Mouse (Mus musculus) hematopoietic stem cell, adult 5-6 weeks (primary cell): ENCODE measurements at regions not wholly inside any gene's neighbourhood (a gene's known extent, or its start where the extent isn't known, plus 50 kb on each side); places are given as distances from the start of the nearest gene placed in this dataset.
A peak's percentile ranks its signal among the peaks of the same experiment; 100 is the strongest.

Experiments used
- ATAC-seq, 2 experiments: fragments of 125-278 bp in 1 of 2; replicated peaks in 1 of 2; 2 replicates each; pipeline ENCODE4 v1.8.0; 2016 to 2017; ENCODE audit warnings: inconsistent platforms in 2 of 2, mild to moderate bottlenecking in 2 of 2, moderate number of reproducible peaks in 2 of 2, low read depth in 1 of 2, moderate TSS enrichment in 1 of 2; ENCODE audit not compliant: low FRiP score in 2 of 2, poor library complexity in 2 of 2, severe bottlenecking in 2 of 2, insufficient read depth in 1 of 2, low TSS enrichment in 1 of 2

GRCm38 (mm10) chr1:43349966-43350365, 94.4 kb upstream of the Nck2 start:
- no peak for ATAC-seq

GRCm38 (mm10) chr1:43358191-43358590, 86.2 kb upstream of the Nck2 start:
- no peak for ATAC-seq

GRCm38 (mm10) chr1:43359662-43360061, 84.7 kb upstream of the Nck2 start:
- no peak for ATAC-seq

- no peak for ATAC-seq
Observed at GRCm38 (mm10) chr1:43360291-43360690, 84.1 kb upstream of the Nck2 start.

- ATAC-seq, result no peak
Observed at GRCm38 (mm10) chr1:43360741-43361140, 83.6 kb upstream of the Nck2 start.

- peak in 1 of 2 experiments; percentile 60; a peak in 1 of 4 replicates for ATAC-seq
Observed at GRCm38 (mm10) chr1:43361455-43361863, 82.9 kb upstream of the Nck2 start.

- ATAC-seq, result no peak
Observed at GRCm38 (mm10) chr1:43362136-43362535, 82.2 kb upstream of the Nck2 start.

GRCm38 (mm10) chr1:43363178-43363577, 81.2 kb upstream of the Nck2 start:
- ATAC-seq, result no peak

GRCm38 (mm10) chr1:43366433-43366832, 77.9 kb upstream of the Nck2 start:
- ATAC-seq, result no peak

GRCm38 (mm10) chr1:43367151-43367895, 77.1 kb upstream of the Nck2 start:
- ATAC-seq, result no peak

- ATAC-seq, result no peak
Observed at GRCm38 (mm10) chr1:43371863-43372262, 72.5 kb upstream of the Nck2 start.

GRCm38 (mm10) chr1:43374946-43375345, 69.4 kb upstream of the Nck2 start:
- peak; percentile 72 to 81 for ATAC-seq

GRCm38 (mm10) chr1:43375851-43376250, 68.5 kb upstream of the Nck2 start:
- ATAC-seq, result no peak

- no peak for ATAC-seq
Observed at GRCm38 (mm10) chr1:43377491-43378263, 66.7 kb upstream of the Nck2 start.

GRCm38 (mm10) chr1:43385008-43385407, 59.4 kb upstream of the Nck2 start:
- no peak for ATAC-seq

GRCm38 (mm10) chr1:43394035-43394434, 50.3 kb upstream of the Nck2 start:
- ATAC-seq, result no peak
